Comparison of ENCODE assay signal across 9 mouse cellular contexts in the genomic region with DNA sequence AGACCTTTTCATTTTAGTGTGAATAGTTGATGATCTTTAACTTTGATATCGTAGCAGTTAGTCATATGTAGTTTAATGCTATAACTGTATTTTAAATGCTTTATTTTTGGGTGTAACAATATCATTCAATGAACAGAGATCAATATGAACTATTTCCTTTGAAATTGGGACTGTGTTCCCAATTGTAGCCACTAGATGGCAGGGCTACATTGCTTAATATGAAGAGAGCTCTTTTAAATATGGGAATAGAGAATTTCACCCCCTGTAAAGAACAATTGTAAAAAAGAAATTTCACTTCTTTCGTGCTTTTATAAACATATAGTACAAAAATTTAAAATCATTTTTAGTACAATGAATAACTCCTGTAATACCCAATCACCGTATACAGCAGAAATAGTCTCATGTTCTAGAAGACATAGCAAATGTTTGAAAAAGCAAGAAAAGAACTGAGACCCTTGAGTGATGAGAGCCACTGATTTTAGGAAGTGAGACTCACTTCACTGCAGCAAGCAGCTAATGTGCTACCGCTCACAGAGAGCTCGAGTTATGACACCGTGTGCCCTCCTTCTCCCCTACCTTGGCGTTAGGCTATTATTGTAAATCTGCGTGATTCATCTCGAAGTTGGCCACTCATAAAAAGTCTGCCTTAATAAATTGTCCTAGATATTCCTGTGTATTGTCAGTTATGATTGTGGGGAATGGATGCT.
DNase-seq lines count a peak whose midpoint lies in the region; ATAC-seq and TF ChIP-seq lines count a peak whose summit lies in the region.
"Had no signal": no experiment of that assay in that cellular context is flagged by ENCODE, and none has a peak within 500 bp of the region (broad histone marks: within the 10 kb centered on the region; RNA-seq: fewer than 3 reads in every experiment).

No protein-coding gene starts in this region.

- WGBS in hindbrain, embryonic 16.5 days: 64% methylated on average over 9 of the region's 9 CpGs
- WGBS in hindbrain, embryonic 12.5 days: 68% methylated on average over 9 of the region's 9 CpGs
- 60% methylated on average over 9 of the region's 9 CpGs for WGBS in thymus, adult 2 months

- no peak for TF ChIP-seq CTCF in thymus, adult 2 months (IDR thresholded peaks at IDR 0.05; ENCODE audit: borderline replicate concordance, control insufficient read depth, extremely low read depth, insufficient read depth, low read length, poor library complexity)

- no peak overlapping the region for H3K27ac ChIP-seq in hindbrain, embryonic 16.5 days (ENCODE audit: low read depth, low read length)
- no peak overlapping the region for H3K27ac ChIP-seq in hindbrain, embryonic 12.5 days
- no peak overlapping the region for H3K27ac ChIP-seq in thymus, adult 2 months (ENCODE audit: control insufficient read depth, insufficient read depth, low read length)
- H3K27ac ChIP-seq: stomach, embryonic 15.5 days had no signal

- H3K36me3 ChIP-seq in hindbrain, embryonic 16.5 days (ENCODE audit: control insufficient read depth, insufficient read depth, low read length): no peaks in the 10 kb centered on the region
- H3K36me3 ChIP-seq in hindbrain, embryonic 12.5 days: no peaks in the 10 kb centered on the region
- H3K36me3 ChIP-seq in thymus, adult 2 months (ENCODE audit: control insufficient read depth, insufficient read depth, low read length): no peaks in the 10 kb centered on the region
- H3K36me3 ChIP-seq: stomach, embryonic 15.5 days had no signal

- peak; percentile 7 for DNase-seq in thymus, adult 2 months
- DNase-seq in thymus, postnatal 36 days: no peak
- peak; percentile 7 for DNase-seq in c-Kit-positive CD71-positive TER-119-negative erythroid progenitor cells, embryonic 14.5 days (ENCODE audit: low read depth)
- DNase-seq in lung, postnatal 10 days: peak; percentile 24
- no peak for DNase-seq in urinary bladder, adult 18-20 months (ENCODE audit: low spot score in 2 of 2)

- no peak overlapping the region for H3K9ac ChIP-seq in hindbrain, embryonic 16.5 days (ENCODE audit: low read depth, low read length)
- H3K9ac ChIP-seq in hindbrain, embryonic 12.5 days: no peak overlapping the region
- H3K9ac ChIP-seq: stomach, embryonic 15.5 days had no signal

- ATAC-seq in hindbrain, embryonic 16.5 days: peak; percentile 40; the same call in 1 of the 2 replicates
- ATAC-seq in hindbrain, embryonic 12.5 days (ENCODE audit: low FRiP score): no peak
- no peak for ATAC-seq in erythroid progenitor cell, adult 5-6 weeks (replicated peaks; ENCODE audit: low FRiP score, poor library complexity, severe bottlenecking)

- no peak overlapping the region for H3K4me3 ChIP-seq in hindbrain, embryonic 16.5 days (ENCODE audit: low read length)
- no peak overlapping the region for H3K4me3 ChIP-seq in hindbrain, embryonic 12.5 days
- no peak overlapping the region for H3K4me3 ChIP-seq in thymus, adult 2 months (ENCODE audit: control insufficient read depth, insufficient read depth, low read length)
- H3K4me3 ChIP-seq: stomach, embryonic 15.5 days had no signal

- no peaks in the 10 kb centered on the region for H3K27me3 ChIP-seq in hindbrain, embryonic 16.5 days (replicated peaks; ENCODE audit: control insufficient read depth, insufficient read depth, low read length)
- H3K27me3 ChIP-seq in hindbrain, embryonic 12.5 days: no peaks in the 10 kb centered on the region
- no peaks in the 10 kb centered on the region for H3K27me3 ChIP-seq in thymus, adult 2 months (ENCODE audit: control insufficient read depth, insufficient read depth, low read length)
- H3K27me3 ChIP-seq: stomach, embryonic 15.5 days had no signal

- no peaks in the 10 kb centered on the region for H3K4me1 ChIP-seq in hindbrain, embryonic 16.5 days (ENCODE audit: control insufficient read depth, insufficient read depth, low read depth, low read length)
- H3K4me1 ChIP-seq in hindbrain, embryonic 12.5 days: no peaks in the 10 kb centered on the region
- H3K4me1 ChIP-seq in thymus, adult 2 months (replicated peaks; ENCODE audit: control insufficient read depth, insufficient read depth, low read length): no peaks in the 10 kb centered on the region
- H3K4me1 ChIP-seq: stomach, embryonic 15.5 days had no signal

- no peak for TF ChIP-seq POLR2A in thymus, adult 2 months (IDR thresholded peaks at IDR 0.05; ENCODE audit: control insufficient read depth, extremely low read depth, insufficient read depth, low read length, poor library complexity)

- H3K9me3 ChIP-seq in hindbrain, embryonic 16.5 days (ENCODE audit: control insufficient read depth, low read length): no peaks in the 10 kb centered on the region
- no peaks in the 10 kb centered on the region for H3K9me3 ChIP-seq in hindbrain, embryonic 12.5 days (replicated peaks)
- H3K9me3 ChIP-seq: stomach, embryonic 15.5 days had no signal

- no peak overlapping the region for H3K4me2 ChIP-seq in hindbrain, embryonic 16.5 days (ENCODE audit: low read length)
- H3K4me2 ChIP-seq in hindbrain, embryonic 12.5 days (replicated peaks): no peak overlapping the region
- H3K4me2 ChIP-seq: stomach, embryonic 15.5 days had no signal

Comparison
In these comparisons a context has a peak if more than half of its experiments do, and no peak if none do; other contexts are left out.
1. DNase-seq: peak in thymus, adult 2 months (single experiment), c-Kit-positive CD71-positive TER-119-negative erythroid progenitor cells, embryonic 14.5 days (single experiment) and lung, postnatal 10 days (single experiment); none in thymus, postnatal 36 days (0 of 2) and urinary bladder, adult 18-20 months (0 of 2).